ENCODE assay signal across 8 mouse cellular contexts in the genomic region with DNA sequence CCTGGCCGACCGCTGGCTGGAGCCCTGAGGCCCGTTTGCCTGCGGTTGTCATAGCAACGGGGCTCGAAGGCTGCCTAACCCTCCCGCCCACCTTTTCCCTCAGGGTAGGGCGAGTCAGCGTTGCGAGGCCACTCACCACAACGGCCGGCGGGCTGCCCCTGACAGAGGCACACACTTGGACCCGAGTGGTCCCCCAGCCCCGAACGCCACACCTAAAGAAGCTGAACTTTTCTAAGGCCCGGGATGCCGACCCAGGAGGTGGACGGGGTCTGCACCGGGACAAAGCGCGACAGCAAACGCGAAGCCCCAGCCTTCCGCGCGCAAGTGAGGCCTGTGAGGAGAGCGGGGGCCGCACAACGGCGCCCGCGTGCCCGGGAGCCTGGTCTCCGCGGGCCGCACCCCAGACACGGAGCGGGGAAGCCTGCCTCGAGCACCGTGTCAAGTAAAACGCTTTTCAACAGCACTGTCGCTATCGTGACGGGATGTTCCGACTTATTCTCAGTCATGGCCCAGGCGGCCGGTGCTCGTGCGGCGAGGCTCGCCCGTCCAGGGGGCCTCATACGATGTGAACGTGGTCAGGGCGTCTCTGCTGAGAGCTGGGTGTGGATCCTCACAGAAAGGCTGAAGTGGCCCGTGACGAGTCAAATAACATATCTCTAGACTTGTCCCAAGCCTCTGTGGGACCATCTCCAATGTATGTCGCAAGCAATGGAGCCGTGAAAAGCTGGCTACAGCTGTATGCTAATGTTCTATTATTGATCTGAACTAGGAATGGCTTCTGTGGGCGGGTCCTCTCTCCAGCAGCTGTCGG. TPM values are rescaled to one million over a fixed set of nuclear protein-coding genes. Genes with fewer than 3 reads are reported as not detected.
A peak's percentile ranks its signal among the peaks of the same experiment; 100 is the strongest.
DNase-seq lines count a peak whose midpoint lies in the region; ATAC-seq and TF ChIP-seq lines count a peak whose summit lies in the region.

A gene (minus strand): TSS at position 301 of the 811 bp plus-strand sequence.

- TF ChIP-seq CTCF in ES-Bruce4 (IDR thresholded peaks at IDR 0.05; ENCODE audit: low read depth, low read length) = no peak

- 1% methylated on average over 62 of the region's 62 CpGs for WGBS in limb, embryonic 11.5 days
- under 1% methylated on average over 62 of the region's 62 CpGs for WGBS in midbrain, embryonic 10.5 days
- 2% methylated on average over 62 of the region's 62 CpGs for WGBS in stomach, embryonic 14.5 days

- H3K4me2 ChIP-seq in limb, embryonic 11.5 days (ENCODE audit: low read depth, severe bottlenecking) = peak within 1 kb of the TSS; percentile 84
- peak within 1 kb of the TSS; percentile 93 for H3K4me2 ChIP-seq in stomach, embryonic 14.5 days (replicated peaks; ENCODE audit: low read depth, low read length)

- peak; percentile 59 for DNase-seq in adrenal gland, postnatal 14 days
- DNase-seq in forelimb bud, embryonic 11.5 days (ENCODE audit: low read depth, low spot score) = peak; percentile 71
- peak; percentile 82 for DNase-seq in limb, embryonic 11.5 days (ENCODE audit: low spot score)
- DNase-seq in midbrain, embryonic 10.5 days (ENCODE audit: low spot score) = peak; percentile 89
- DNase-seq in c-Kit-positive CD71-positive TER-119-positive erythroid progenitor cells, embryonic 14.5 days (ENCODE audit: low spot score) = no peak

- no peak within 1 kb of the TSS for H3K27ac ChIP-seq in ES-Bruce4 (ENCODE audit: insufficient read depth, low read length)
- no peak within 1 kb of the TSS for H3K27ac ChIP-seq in limb, embryonic 11.5 days (replicated peaks; ENCODE audit: low read depth, low read length)
- H3K27ac ChIP-seq in midbrain, embryonic 10.5 days (replicated peaks) = peak within 1 kb of the TSS; percentile 97
- no peak within 1 kb of the TSS; the same call in 1 of the 2 replicates for H3K27ac ChIP-seq in stomach, embryonic 14.5 days (ENCODE audit: low read length)

- no peak for TF ChIP-seq EP300 in ES-Bruce4 (IDR thresholded peaks at IDR 0.05; ENCODE audit: insufficient read depth, low read depth, low read length)

- no peaks in the 10 kb centered on the region for H3K9me3 ChIP-seq in ES-Bruce4 (replicated peaks; ENCODE audit: control insufficient read depth, insufficient read depth, low read length, poor library complexity, severe bottlenecking)
- H3K9me3 ChIP-seq in limb, embryonic 11.5 days (ENCODE audit: control insufficient read depth, low read length) = no peaks in the 10 kb centered on the region
- no peaks in the 10 kb centered on the region for H3K9me3 ChIP-seq in midbrain, embryonic 10.5 days (replicated peaks)
- H3K9me3 ChIP-seq in stomach, embryonic 14.5 days (ENCODE audit: control insufficient read depth, low read depth, low read length) = no peaks in the 10 kb centered on the region

- no peaks in the 10 kb centered on the region for H3K36me3 ChIP-seq in ES-Bruce4 (ENCODE audit: control insufficient read depth, insufficient read depth, low read length, poor library complexity, severe bottlenecking)
- no peaks in the 10 kb centered on the region for H3K36me3 ChIP-seq in limb, embryonic 11.5 days (ENCODE audit: control insufficient read depth, insufficient read depth, low read length)
- no peaks in the 10 kb centered on the region for H3K36me3 ChIP-seq in midbrain, embryonic 10.5 days
- H3K36me3 ChIP-seq in stomach, embryonic 14.5 days (ENCODE audit: control insufficient read depth, insufficient read depth, low read length) = no peaks in the 10 kb centered on the region

- H3K4me3 ChIP-seq in ES-Bruce4 (ENCODE audit: low read depth, low read length) = peak within 1 kb of the TSS; percentile 19
- H3K4me3 ChIP-seq in limb, embryonic 11.5 days (ENCODE audit: low read depth, low read length) = peak within 1 kb of the TSS; percentile 44
- H3K4me3 ChIP-seq in midbrain, embryonic 10.5 days = peak within 1 kb of the TSS; percentile 68
- peak within 1 kb of the TSS; percentile 43 for H3K4me3 ChIP-seq in stomach, embryonic 14.5 days (ENCODE audit: low read depth, low read length)

- no peak for TF ChIP-seq POLR2A in ES-Bruce4 (IDR thresholded peaks at IDR 0.05; ENCODE audit: insufficient read depth, low read length)

- H3K4me1 ChIP-seq in ES-Bruce4 (ENCODE audit: control insufficient read depth, insufficient read depth, low read length) = no peaks in the 10 kb centered on the region
- no peaks in the 10 kb centered on the region; the same call in 1 of the 2 replicates for H3K4me1 ChIP-seq in limb, embryonic 11.5 days (ENCODE audit: control insufficient read depth, insufficient read depth, low read length)
- peaks cover 49% of the 10 kb centered on the region for H3K4me1 ChIP-seq in midbrain, embryonic 10.5 days
- 0 out of 2 replicates have a peak, but pooled peaks cover 3% of the 10 kb centered on the region for H3K4me1 ChIP-seq in stomach, embryonic 14.5 days (ENCODE audit: control insufficient read depth, insufficient read depth, low read length)

- peak within 1 kb of the TSS; percentile 31; the same call in 1 of the 2 replicates for H3K9ac ChIP-seq in ES-Bruce4 (ENCODE audit: low read depth, poor library complexity, severe bottlenecking)
- H3K9ac ChIP-seq in limb, embryonic 11.5 days (ENCODE audit: low read length) = peak within 1 kb of the TSS; percentile 62
- peak within 1 kb of the TSS; percentile 34; the same call in 1 of the 2 replicates for H3K9ac ChIP-seq in stomach, embryonic 14.5 days (replicated peaks; ENCODE audit: low read depth, low read length)

- peak; percentile 35 to 61; a peak in 3 of 4 replicates for ATAC-seq in hematopoietic stem cell, adult 5-6 weeks (replicated peaks in 1 of 2; ENCODE audit: insufficient read depth in 1 of 2, low FRiP score in 2 of 2, low TSS enrichment in 1 of 2, low read depth in 1 of 2, poor library complexity in 2 of 2, severe bottlenecking in 2 of 2)
- ATAC-seq in limb, embryonic 11.5 days (ENCODE audit: insufficient number of reproducible peaks, low FRiP score, low TSS enrichment, low read depth) = peak; percentile 85
- peak; percentile 57; the same call in 1 of the 2 replicates for ATAC-seq in stomach, embryonic 14.5 days (ENCODE audit: insufficient number of reproducible peaks, insufficient read depth, low FRiP score, low read depth)

- H3K27me3 ChIP-seq in ES-Bruce4 (ENCODE audit: control insufficient read depth, insufficient read depth, low read length, poor library complexity, severe bottlenecking) = peaks cover 5% of the 10 kb centered on the region
- H3K27me3 ChIP-seq in limb, embryonic 11.5 days (ENCODE audit: control insufficient read depth, insufficient read depth, low read length) = 0 out of 2 replicates have a peak, but pooled peaks cover 2% of the 10 kb centered on the region
- H3K27me3 ChIP-seq in midbrain, embryonic 10.5 days (ENCODE audit: low read depth, poor library complexity, severe bottlenecking) = peaks cover 31% of the 10 kb centered on the region
- 0 out of 2 replicates have a peak, but pooled peaks cover 2% of the 10 kb centered on the region for H3K27me3 ChIP-seq in stomach, embryonic 14.5 days (ENCODE audit: control insufficient read depth, insufficient read depth, low read length)

RNA-seq across cellular contexts. Expression of the gene that starts here (rescaled TPM):
- polyA plus RNA-seq in ES-Bruce4 (2011; ENCODE audit: insufficient read depth, insufficient read length, low read depth, missing spikeins) = 0.48 TPM in 1 of 2 replicates, not detected in the other
- 0.15 and 0.41 TPM in 2 replicates for total RNA-seq in adrenal gland, postnatal 14 days (2021)
- total RNA-seq in hematopoietic stem cell, adult 5-6 weeks (2017) = not detected in 2 replicates
- polyA plus RNA-seq in limb, embryonic 11.5 days (2014; fragmentation: Nextera tagmentation; extraction: Ambion mirVana) = 0.92 and 1.4 TPM in 2 replicates
- polyA plus RNA-seq in midbrain, embryonic 10.5 days (2016; fragmentation: Nextera tagmentation; extraction: Ambion mirVana) = 10.2 and 18.6 TPM in 2 replicates
- 1.00 and 1.2 TPM in 2 replicates for polyA plus RNA-seq in stomach, embryonic 14.5 days (2014; fragmentation: Nextera tagmentation; extraction: Ambion mirVana)

Comparison
In these comparisons a context has a peak if more than half of its experiments do, and no peak if none do; other contexts are left out.
1. Peak in DNase-seq in adrenal gland, postnatal 14 days; RNA of the gene not detected or under 1 TPM.
2. Peak in ATAC-seq in hematopoietic stem cell, adult 5-6 weeks; RNA of the gene not detected or under 1 TPM.